Mouse (Mus musculus) thymus, adult 2 months (tissue): ENCODE results near the gene Plxnb2.

Experiments
- CTCF ChIP-seq: fragments of 200-500 bp; IDR thresholded peaks from 2 replicates; pipeline ENCODE4 v1.5.1; 2012; ENCODE audit warnings: mild to moderate bottlenecking, control low read depth, low read length, moderate library complexity, borderline replicate concordance; ENCODE audit not compliant: control insufficient read depth, poor library complexity, insufficient read depth; ENCODE audit errors: extremely low read depth
- POLR2A ChIP-seq: fragments of 200-500 bp; IDR thresholded peaks from 2 replicates; pipeline ENCODE4 v1.6.1; 2012; ENCODE audit warnings: mild to moderate bottlenecking, low read length, control low read depth, moderate library complexity; ENCODE audit not compliant: control insufficient read depth, poor library complexity, insufficient read depth; ENCODE audit errors: extremely low read depth

DNA sequence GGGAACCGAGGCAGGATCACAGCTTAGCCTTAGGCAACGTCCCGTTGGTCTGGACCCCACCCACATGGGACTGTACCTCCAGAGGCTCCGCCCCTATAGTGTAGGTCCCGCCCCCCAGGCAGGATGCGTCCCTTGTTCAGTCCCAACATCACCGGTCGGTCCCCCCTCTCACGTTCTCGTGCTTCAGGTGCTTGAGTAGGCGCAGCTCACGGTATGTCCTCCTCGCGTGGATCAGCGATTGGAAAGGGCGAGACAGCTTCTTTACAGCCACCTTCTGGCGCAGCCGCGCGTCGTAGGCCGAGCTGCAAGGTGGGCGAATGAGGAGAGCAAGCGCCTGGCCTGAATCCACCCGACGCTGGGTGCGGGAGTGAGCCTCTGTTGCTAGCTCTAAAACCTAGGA, 34.1 kb downstream of the Plxnb2 start:
- TF ChIP-seq CTCF (no peak), POLR2A (no peak)
